Mouse (Mus musculus) G1E (cell line): ENCODE data around the gene Mtpn.

Experiments
- CTCF ChIP-seq: IDR thresholded peaks from 2 replicates; pipeline ENCODE4 v1.5.1; 2012; ENCODE audit warnings: low read depth, low read length, inconsistent platforms, mixed read lengths
- GATA1 ChIP-seq: IDR thresholded peaks from 2 replicates; pipeline ENCODE4 v1.6.1; 2012; ENCODE audit warnings: borderline replicate concordance, low read length, inconsistent platforms, mixed read lengths
- GATA2 ChIP-seq: IDR thresholded peaks from 2 replicates; pipeline ENCODE4 v1.6.1; 2012; ENCODE audit warnings: low read depth, low read length, inconsistent platforms, borderline replicate concordance
- POLR2AphosphoS5 ChIP-seq: IDR thresholded peaks from 2 replicates; pipeline ENCODE4 v1.6.1; 2012; ENCODE audit warnings: low read depth, low read length, inconsistent platforms; ENCODE audit not compliant: insufficient replicate concordance
- TAL1 ChIP-seq: conservative IDR thresholded peaks from 2 replicates; pipeline ENCODE4 v1.6.1; 2012; ENCODE audit warnings: low read depth, low read length, inconsistent platforms, mixed read lengths

DNA sequence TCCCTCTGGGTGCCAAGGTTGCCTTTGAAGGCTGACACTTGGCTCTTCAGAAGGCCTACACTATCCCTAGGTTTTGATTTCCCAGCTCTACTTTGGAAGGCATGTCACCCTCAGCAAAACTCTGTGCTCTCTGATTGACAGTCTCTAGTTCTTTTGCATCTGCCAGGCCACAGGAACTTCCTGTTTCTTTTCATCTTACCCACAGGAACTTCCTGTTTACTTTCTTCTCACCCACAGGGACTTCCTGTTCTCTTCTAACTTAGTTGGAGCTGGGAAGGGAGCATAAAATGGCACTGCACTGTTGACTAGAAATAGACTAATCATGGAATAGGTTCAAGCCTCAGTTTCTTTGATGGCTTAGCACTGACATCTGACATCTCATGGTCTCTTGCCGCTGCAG lies 77.2 kb downstream of the Mtpn start:
- no peak for TF ChIP-seq CTCF
- TF ChIP-seq POLR2AphosphoS5, result no peak
- TF ChIP-seq GATA1, result no peak
- no peak for TF ChIP-seq TAL1
- TF ChIP-seq GATA2, result no peak
